Mouse (Mus musculus) activated CD4-positive, CD25-positive, alpha-beta regulatory T cell, adult 4 months (primary cell): ENCODE data around the gene Espl1. TPM values are rescaled to one million over a fixed set of nuclear protein-coding genes. Genes with fewer than 3 reads are reported as not detected.
A peak's percentile ranks its signal among the peaks of the same experiment; 100 is the strongest.

ENCODE experiments used
- ATAC-seq: one replicate; pipeline ENCODE4 v1.8.0; 2017
- polyA plus RNA-seq, 2 experiments: library from polyadenylated mRNA; unstranded; fragments of 100-300 nt; shearing (Covaris generic); gene quantifications; one replicate each; pipeline ENCODE4 v1.2.1; 2017

The Espl1 gene
- polyA plus RNA-seq = 1 to 10 TPM; 3.6 to 5.0 TPM

DNA sequence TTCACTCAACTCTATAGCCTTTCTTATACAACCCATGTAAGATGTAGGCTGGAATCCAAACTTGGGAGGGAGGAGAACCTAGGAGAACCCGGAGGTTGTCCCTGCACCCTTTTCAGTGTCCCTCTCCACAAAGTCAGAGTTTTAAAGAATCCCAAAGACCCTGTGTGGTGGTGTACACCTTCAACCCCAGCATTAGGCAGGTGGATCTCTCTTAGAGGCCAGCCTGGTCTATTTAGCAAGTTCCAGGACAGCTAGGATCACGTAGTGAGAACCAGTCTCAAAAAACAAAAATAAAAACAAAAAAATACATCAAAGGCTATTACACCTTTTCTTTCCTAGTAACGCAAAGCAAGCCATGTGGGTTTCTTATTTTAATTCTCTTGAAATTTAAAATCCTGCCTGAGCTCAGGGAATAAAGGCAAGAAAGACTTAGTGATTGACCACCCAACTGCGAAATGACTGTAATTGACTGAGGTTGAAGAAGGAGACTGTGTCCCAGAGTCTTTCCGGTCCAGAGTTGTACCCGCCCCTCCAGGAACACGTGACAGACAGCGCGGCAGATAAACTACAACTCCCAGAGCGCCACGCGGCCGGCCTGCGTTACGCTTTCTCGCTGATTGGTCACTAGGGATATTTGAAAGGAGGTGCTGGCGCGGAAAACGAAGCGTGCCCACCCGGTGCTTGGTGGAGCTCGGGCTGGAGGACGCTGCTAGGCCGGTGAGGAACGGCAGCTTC lies at the start of gene Espl1:
Gene Espl1 (plus strand): TSS at position 634 of the 735 bp plus-strand sequence.
- peak; percentile 100 for ATAC-seq

DNA sequence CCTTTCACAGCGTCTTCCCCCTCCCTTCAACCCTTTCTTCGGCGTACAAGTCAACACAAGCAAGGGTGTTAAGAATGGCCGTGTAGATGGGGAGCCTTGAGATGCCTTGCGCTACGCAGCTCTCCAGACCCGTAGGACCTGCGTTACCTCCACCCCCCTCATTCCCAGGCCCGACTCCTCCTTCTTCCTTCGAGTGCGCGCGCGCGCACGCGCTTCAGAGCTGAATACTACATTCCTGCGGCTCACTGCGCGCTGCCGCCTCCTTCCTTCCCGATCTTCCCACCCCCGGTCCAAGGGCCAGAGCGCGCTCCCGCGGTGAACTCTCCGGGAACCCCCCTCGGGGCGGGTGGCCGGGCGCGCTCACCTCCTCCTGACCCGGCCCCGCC lies 49.2 kb upstream of the Espl1 start:
- peak; percentile 24 for ATAC-seq

- ATAC-seq = peak; percentile 2
Observed at GRCm38 (mm10) chr15:102247252-102248130, 48.6 kb upstream of the Espl1 start.

DNA sequence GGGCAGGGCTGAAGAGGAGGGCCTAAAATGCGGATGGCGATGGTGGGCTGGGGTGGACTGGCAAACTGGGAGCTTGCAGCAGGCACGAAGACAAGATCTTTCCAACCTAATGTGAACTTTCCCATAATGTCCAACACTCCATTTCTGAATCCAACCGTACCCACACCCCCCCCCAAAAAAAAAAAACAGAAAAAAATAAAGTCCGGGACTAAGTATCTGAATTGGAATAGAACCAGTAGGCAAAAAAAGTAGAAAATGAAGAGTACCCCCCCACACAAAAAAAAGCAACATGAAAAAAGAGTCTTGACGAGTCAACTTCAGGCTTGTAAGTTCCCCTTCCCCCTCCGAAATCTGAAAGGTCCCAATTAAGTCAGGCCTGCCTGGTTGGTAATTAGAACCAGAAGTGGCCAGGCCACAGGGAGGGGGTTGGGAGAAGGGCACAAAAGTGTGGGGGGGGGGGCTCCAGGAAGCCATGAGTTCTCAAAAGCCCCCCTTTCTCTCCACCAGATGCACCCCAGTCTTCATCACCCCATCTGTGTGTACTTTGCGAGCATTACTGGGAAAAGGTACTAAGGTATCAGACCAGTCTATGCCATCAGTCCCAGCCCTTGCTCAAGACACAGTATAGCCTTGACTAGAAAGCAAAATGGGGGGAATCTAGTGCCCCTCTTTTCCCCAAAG lies 47.8 kb upstream of the Espl1 start:
- ATAC-seq = no peak

- ATAC-seq = no peak
Observed at GRCm38 (mm10) chr15:102248812-102249191, 47.3 kb upstream of the Espl1 start.

DNA sequence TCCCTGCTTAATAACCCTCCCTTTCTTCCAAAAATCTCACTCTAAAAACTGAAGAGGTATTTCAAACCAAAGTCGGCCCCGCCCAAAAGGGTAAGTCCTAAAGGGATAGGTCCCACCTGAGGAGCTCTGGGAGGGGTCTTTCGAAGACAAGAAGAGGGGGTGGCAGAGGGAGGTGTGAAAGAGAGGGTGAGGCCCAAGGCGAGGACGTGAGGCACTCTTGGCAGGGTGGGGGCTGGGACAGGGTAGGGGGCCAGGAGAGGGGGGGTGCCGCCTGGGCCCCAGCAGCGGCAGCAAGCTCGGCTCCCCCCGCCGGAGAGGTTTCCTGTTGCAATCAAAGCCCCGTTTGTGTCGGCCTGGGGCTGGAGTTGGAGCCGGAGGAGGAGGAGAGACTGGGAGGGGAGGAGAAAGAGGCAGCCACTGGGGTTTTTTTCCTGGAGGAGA lies 46.8 kb upstream of the Espl1 start:
- ATAC-seq = no peak

DNA sequence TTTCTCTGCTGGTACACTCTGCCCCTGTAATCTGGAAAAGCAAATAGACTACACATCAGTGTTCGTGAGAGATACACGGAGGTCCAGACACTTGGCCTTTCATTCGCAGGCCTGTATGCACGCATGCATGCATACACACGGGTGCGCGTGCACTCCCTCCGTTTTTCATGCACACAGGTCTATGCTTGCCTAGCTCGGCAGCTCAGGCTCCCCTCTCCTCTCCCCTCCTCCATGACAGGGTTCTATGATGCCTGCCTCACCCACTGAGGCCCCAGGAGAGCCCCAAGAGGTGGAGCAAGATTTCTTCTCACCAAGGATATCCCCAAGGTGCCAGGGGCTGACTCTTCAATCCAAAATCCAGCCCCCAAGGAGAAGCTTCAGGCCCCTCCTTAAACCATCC lies 46.1 kb upstream of the Espl1 start:
- ATAC-seq = no peak

- no peak for ATAC-seq
Observed at GRCm38 (mm10) chr15:102250521-102250920, 45.5 kb upstream of the Espl1 start.

DNA sequence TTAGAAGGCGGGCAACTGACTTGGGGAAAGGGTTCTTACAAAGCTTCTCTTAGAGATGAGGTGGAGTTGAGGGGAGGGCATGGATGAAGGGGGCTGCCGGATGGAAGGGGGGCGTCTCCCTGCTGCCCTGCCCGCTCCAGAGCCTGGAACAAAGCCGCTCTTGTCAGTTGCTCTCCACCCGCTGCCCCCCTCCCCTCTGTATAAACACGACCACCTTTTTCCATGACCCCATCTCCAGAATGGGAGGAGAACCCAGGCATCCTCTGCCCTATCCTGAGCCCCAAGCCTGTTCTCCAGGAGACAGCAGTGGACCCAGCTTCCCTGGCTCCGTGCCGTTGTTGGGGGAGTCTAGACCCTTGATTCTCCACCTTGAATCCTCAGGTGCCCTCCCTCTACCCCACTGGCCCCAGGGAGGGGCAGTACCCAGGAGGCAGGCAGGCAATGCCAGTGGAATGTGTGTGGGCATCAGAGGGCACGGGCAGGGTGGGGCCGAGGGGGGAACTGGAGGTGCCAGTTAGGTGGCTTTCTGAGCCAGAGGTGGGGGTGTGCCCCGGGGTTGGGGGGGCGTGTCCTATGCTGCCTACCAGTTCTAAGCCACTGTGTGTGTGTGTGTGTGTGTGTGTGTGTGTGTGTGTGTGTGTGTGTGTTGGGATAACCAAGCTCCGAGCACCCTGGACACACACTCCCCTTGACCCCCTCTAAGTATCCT lies 40.4 kb upstream of the Espl1 start:
- ATAC-seq = no peak

GRCm38 (mm10) chr15:102256431-102257201 lies 39.5 kb upstream of the Espl1 start:
- peak; percentile 10 for ATAC-seq

DNA sequence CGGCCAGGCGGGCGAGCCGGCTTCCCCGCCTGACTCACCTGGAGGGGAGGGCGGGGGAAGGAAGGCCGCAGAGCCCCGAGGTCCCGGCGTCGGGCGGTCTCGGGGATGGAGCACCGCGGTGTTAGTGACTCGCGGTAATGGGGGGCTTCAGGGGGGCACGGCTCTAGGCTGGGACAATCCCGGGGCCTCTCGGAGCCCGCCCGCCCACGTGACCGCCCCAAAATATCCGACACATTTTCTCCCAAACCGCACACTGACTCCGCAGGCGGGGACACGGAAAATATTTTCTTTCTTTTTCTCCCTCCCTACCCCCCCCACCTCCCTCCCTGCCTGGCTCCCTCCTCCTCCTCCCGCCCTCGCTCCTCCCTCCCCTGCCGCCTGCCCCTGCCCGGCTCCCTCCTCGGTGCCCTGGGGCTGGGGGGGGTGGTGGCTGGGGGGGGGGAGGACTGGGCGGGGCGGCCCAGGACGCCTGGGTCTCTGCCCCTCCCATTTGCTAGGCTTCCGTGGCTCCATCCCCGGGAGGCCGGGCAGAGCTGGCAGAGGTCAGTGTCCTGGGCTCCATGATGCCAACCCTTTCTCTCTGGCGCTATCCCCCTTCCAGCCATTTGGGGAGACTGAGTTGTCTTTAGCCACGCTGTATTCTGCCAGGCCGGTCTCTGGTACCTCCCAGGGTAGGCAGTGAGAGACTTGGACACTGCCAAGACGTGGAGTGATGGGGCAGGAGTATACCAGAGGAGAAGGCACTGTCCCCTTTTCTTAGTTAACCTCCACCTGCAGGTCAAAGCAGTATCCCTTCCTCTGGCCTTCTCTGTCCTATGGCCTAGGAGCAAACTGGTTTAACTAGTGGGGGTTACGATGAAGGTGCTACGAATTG lies 38.6 kb upstream of the Espl1 start, which contains the start of gene Rarg:
Gene Rarg (minus strand): TSS at position 316 of the 874 bp plus-strand sequence.
- ATAC-seq = peak; percentile 47

DNA sequence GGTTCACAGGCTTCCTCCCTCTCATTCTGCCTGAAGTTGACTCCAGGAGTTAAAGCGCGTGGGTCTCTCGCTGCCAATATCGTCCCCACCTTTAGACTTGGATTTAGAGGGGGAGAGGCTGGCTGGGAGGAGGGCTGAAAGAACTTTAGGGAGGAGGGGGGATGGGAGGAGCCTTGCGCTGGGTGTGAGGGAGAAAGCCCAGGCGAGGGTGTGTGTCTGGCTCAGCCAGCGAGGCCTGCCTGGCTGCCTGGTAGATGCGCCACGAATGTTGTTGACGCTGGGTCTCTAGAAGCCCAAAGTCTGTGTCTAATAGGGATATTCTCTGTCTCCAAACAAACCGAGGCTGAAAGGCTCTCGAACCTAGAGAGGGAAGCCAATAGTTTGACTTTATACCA lies 38.0 kb upstream of the Espl1 start:
- no peak for ATAC-seq

DNA sequence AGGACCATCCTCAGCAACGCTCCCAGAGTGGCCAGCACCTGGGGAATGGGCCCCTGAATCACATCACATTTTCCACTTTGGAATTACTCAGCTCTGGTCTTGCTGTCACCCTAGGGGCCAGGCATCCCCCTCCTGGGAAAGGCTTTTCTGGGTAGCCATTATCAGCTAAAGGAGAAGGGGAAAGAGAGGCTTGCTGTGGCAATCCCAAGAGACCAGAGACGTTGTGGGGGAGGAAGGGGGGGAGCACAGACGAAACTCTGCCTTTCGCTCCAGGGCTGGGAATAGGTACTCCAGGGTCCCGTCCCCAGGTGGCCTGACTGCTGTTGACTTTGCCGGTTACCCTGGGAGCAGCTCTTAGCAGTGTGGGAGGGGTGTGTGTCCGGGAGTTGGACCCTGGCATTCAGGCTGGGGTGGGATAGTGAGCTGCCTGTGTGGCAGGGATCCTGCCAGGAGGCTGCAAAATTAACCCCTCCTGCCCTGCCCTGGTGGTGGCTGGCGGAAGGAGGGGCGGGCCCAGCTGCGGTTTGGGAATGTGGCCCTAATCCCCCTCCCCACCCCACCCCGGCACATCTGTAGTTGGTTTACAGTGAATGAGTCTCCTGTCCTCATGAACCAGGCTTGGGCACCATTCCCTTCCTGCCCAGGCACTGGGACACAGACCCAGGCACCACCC lies 37.3 kb upstream of the Espl1 start:
- no peak for ATAC-seq

- no peak for ATAC-seq
Observed at GRCm38 (mm10) chr15:102262582-102262981, 33.5 kb upstream of the Espl1 start.

DNA sequence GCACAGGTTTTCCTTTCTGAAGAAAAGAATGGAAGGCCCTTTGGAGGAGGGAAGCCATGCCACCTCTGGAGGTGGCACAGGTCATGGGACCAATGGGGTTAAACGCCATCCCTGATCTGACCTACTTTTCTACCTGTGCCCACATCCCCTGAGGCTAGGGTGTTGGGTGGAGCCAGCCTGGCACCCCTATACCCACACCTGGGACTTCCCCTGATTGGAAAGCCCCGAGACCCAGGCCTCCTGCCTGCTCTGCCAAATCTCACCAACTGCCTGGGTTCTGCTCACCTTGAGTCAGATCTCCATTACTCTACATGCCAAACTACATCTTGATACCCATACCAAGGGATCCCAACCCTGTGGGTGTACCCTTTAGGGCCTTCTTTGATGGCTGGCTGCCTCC lies 33.0 kb upstream of the Espl1 start:
- peak; percentile 97 for ATAC-seq

GRCm38 (mm10) chr15:102265548-102265947 lies 30.5 kb upstream of the Espl1 start:
- ATAC-seq = no peak

- ATAC-seq = no peak
Observed at GRCm38 (mm10) chr15:102270274-102270960, 25.6 kb upstream of the Espl1 start, which contains the start of gene Gm9918. Gene Gm9918, plus strand, starts transcription at chr15:102270563.

DNA sequence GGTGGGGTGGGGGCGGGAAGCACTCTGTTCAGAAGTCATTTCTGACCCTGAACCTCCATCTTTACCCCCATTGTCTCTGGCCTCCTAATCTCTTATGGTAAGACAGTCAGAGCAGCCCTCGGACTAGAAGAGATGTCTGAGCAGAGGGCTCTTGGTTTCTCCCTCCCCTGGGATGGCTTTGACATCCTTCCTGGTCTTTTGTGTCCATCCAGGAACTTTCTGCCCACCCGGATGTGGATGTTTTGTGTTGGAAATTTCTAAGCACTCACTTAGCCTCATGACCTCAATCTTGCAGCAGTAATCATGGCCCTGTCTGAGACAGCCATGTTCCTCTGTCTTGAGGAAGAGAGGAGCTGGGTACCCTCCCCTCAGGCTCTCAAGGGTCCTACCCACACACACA lies 24.6 kb upstream of the Espl1 start:
- no peak for ATAC-seq

GRCm38 (mm10) chr15:102273982-102274716 lies 21.9 kb upstream of the Espl1 start:
- ATAC-seq = no peak
